Mouse (Mus musculus) cerebellum, adult 2 months (tissue): Measurements from ENCODE around the gene Myl4.

Source experiments
- CTCF ChIP-seq: fragments of 200-500 bp; IDR thresholded peaks from 2 replicates; pipeline ENCODE4 v1.5.1; 2011; ENCODE audit warnings: low read depth, mild to moderate bottlenecking, control low read depth, low read length, moderate library complexity, borderline replicate concordance; ENCODE audit not compliant: insufficient read depth
- POLR2A ChIP-seq: fragments of 200-500 bp; IDR thresholded peaks from 2 replicates; pipeline ENCODE4 v1.6.1; 2011; ENCODE audit warnings: low read length, control low read depth, borderline replicate concordance; ENCODE audit not compliant: insufficient read depth

GRCm38 (mm10) chr11:104592066-104592835 is 41.8 kb downstream of the Myl4 start:
- no peak for TF ChIP-seq CTCF
- no peak for TF ChIP-seq POLR2A
